Comparison of ENCODE assay signal across 23 mouse cellular contexts in genomic region chr2:168856638-168857037, GRCm38 (mm10).
DNase-seq lines count a peak whose midpoint lies in the region; ATAC-seq and TF ChIP-seq lines count a peak whose summit lies in the region.
"Had no signal": no experiment of that assay in that cellular context is flagged by ENCODE, and none has a peak within 500 bp of the region (broad histone marks: within the 10 kb centered on the region; RNA-seq: fewer than 3 reads in every experiment).

No protein-coding gene starts in this region.

- no peak overlapping the region for H3K4me2 ChIP-seq in forebrain, embryonic 11.5 days (ENCODE audit: low read depth, low read length, severe bottlenecking)
- H3K4me2 ChIP-seq in hindbrain, postnatal 0 days (ENCODE audit: low read depth, low read length): no peak overlapping the region
- no peak overlapping the region for H3K4me2 ChIP-seq in hindbrain, embryonic 11.5 days (replicated peaks; ENCODE audit: low read depth, low read length)
- no peak overlapping the region for H3K4me2 ChIP-seq in midbrain, postnatal 0 days (ENCODE audit: low read depth, low read length, poor library complexity, severe bottlenecking)
- H3K4me2 ChIP-seq in midbrain, embryonic 16.5 days (ENCODE audit: low read length): no peak overlapping the region
- H3K4me2 ChIP-seq: embryonic facial prominence, embryonic 13.5 days; heart, embryonic 13.5 days; hindbrain, embryonic 13.5 days had no signal

- no peak overlapping the region for H3K4me3 ChIP-seq in forebrain, embryonic 10.5 days
- H3K4me3 ChIP-seq in forebrain, embryonic 11.5 days (ENCODE audit: low read depth, low read length): no peak overlapping the region
- no peak overlapping the region for H3K4me3 ChIP-seq in hindbrain, postnatal 0 days (ENCODE audit: low read length)
- no peak overlapping the region for H3K4me3 ChIP-seq in hindbrain, embryonic 11.5 days (ENCODE audit: low read depth, low read length)
- no peak overlapping the region for H3K4me3 ChIP-seq in midbrain, postnatal 0 days (ENCODE audit: low read depth, low read length)
- no peak overlapping the region for H3K4me3 ChIP-seq in midbrain, embryonic 16.5 days (ENCODE audit: low read depth, low read length)
- H3K4me3 ChIP-seq: embryonic facial prominence, embryonic 13.5 days; gastrocnemius, adult 2 months; heart, embryonic 13.5 days; hindbrain, embryonic 13.5 days had no signal

- peaks cover 28% of the 10 kb centered on the region for H3K27me3 ChIP-seq in forebrain, embryonic 10.5 days (ENCODE audit: poor library complexity, severe bottlenecking)
- no peaks in the 10 kb centered on the region; the same call in 1 of the 2 replicates for H3K27me3 ChIP-seq in forebrain, embryonic 11.5 days (ENCODE audit: control insufficient read depth, insufficient read depth, low read length)
- H3K27me3 ChIP-seq in hindbrain, postnatal 0 days (ENCODE audit: insufficient read depth, low read length): no peaks in the 10 kb centered on the region; the same call in 1 of the 2 replicates
- H3K27me3 ChIP-seq in hindbrain, embryonic 11.5 days (ENCODE audit: control insufficient read depth, insufficient read depth, low read length): peaks cover 6% of the 10 kb centered on the region; the same call in 1 of the 2 replicates
- H3K27me3 ChIP-seq in midbrain, postnatal 0 days (ENCODE audit: insufficient read depth, low read length): no peaks in the 10 kb centered on the region
- H3K27me3 ChIP-seq in midbrain, embryonic 16.5 days (ENCODE audit: control insufficient read depth, insufficient read depth, low read depth, low read length): 0 out of 2 replicates have a peak, but pooled peaks cover 2% of the 10 kb centered on the region
- H3K27me3 ChIP-seq: CH12.LX; embryonic facial prominence, embryonic 13.5 days; Patski had no signal

- no peak for TF ChIP-seq CTCF in hindbrain, postnatal 0 days (IDR thresholded peaks at IDR 0.05; ENCODE audit: low read depth)
- TF ChIP-seq CTCF in midbrain, postnatal 0 days (IDR thresholded peaks at IDR 0.05): no peak

- H3K4me1 ChIP-seq in forebrain, embryonic 10.5 days: peaks cover 30% of the 10 kb centered on the region
- H3K4me1 ChIP-seq in forebrain, embryonic 11.5 days (replicated peaks; ENCODE audit: control insufficient read depth, insufficient read depth, low read length): peaks cover 6% of the 10 kb centered on the region; the same call in 1 of the 2 replicates
- no peaks in the 10 kb centered on the region; the same call in 1 of the 2 replicates for H3K4me1 ChIP-seq in hindbrain, postnatal 0 days (ENCODE audit: insufficient read depth, low read length)
- peaks cover 4% of the 10 kb centered on the region for H3K4me1 ChIP-seq in hindbrain, embryonic 11.5 days (replicated peaks; ENCODE audit: control insufficient read depth, insufficient read depth, low read length)
- H3K4me1 ChIP-seq in midbrain, postnatal 0 days (ENCODE audit: insufficient read depth, low read length): no peaks in the 10 kb centered on the region
- H3K4me1 ChIP-seq in midbrain, embryonic 16.5 days (ENCODE audit: control insufficient read depth, insufficient read depth, low read length): peaks cover 9% of the 10 kb centered on the region

- WGBS in forebrain, embryonic 10.5 days: 66% methylated on average over 7 of the region's 7 CpGs
- 61% methylated on average over 7 of the region's 7 CpGs for WGBS in forebrain, embryonic 11.5 days
- 69% methylated on average over 7 of the region's 7 CpGs for WGBS in hindbrain, postnatal 0 days
- 69% methylated on average over 7 of the region's 7 CpGs for WGBS in hindbrain, embryonic 11.5 days
- WGBS in midbrain, postnatal 0 days: 61% methylated on average over 7 of the region's 7 CpGs
- 73% methylated on average over 7 of the region's 7 CpGs for WGBS in midbrain, embryonic 16.5 days

- DNase-seq in forebrain, embryonic 10.5 days (ENCODE audit: extremely low spot score, low spot score): no peak
- DNase-seq in forebrain, embryonic 11.5 days (ENCODE audit: low spot score): no peak
- peak; percentile 53 for DNase-seq in hindbrain, postnatal 0 days (ENCODE audit: low spot score)
- DNase-seq in hindbrain, embryonic 11.5 days (ENCODE audit: low spot score): no peak
- peak; percentile 57 for DNase-seq in midbrain, postnatal 0 days (ENCODE audit: low spot score)
- peak; percentile 19 for DNase-seq in telencephalon, adult 2 months (ENCODE audit: low read depth, low spot score)
- no peak for DNase-seq in spleen, adult 12 weeks (ENCODE audit: low spot score)
- DNase-seq: adrenal gland, postnatal 14 days; cerebellum, adult 11 months; cerebellum, adult 9-10 months; gastrocnemius, adult 2 months; gastrocnemius, postnatal 36 days; heart, adult 11 months; heart, postnatal 36 days; kidney, adult 2 months had no signal

- H3K27ac ChIP-seq in forebrain, embryonic 10.5 days: 0 out of 2 replicates have a peak overlapping the region, but pooled peaks have one; percentile 13
- no peak overlapping the region for H3K27ac ChIP-seq in forebrain, embryonic 11.5 days (ENCODE audit: low read depth, low read length)
- H3K27ac ChIP-seq in hindbrain, postnatal 0 days: no peak overlapping the region
- H3K27ac ChIP-seq in hindbrain, embryonic 11.5 days (ENCODE audit: low read depth, low read length): no peak overlapping the region
- no peak overlapping the region for H3K27ac ChIP-seq in midbrain, postnatal 0 days (ENCODE audit: low read depth, low read length)
- H3K27ac ChIP-seq in midbrain, embryonic 16.5 days (ENCODE audit: low read length): no peak overlapping the region
- H3K27ac ChIP-seq: embryonic facial prominence, embryonic 13.5 days; gastrocnemius, adult 2 months; heart, embryonic 13.5 days; hindbrain, embryonic 13.5 days had no signal

- H3K36me3 ChIP-seq in forebrain, embryonic 10.5 days (replicated peaks): no peaks in the 10 kb centered on the region
- no peaks in the 10 kb centered on the region for H3K36me3 ChIP-seq in forebrain, embryonic 11.5 days (ENCODE audit: control insufficient read depth, insufficient read depth, low read length)
- no peaks in the 10 kb centered on the region for H3K36me3 ChIP-seq in hindbrain, postnatal 0 days (ENCODE audit: insufficient read depth, low read length)
- no peaks in the 10 kb centered on the region for H3K36me3 ChIP-seq in hindbrain, embryonic 11.5 days (ENCODE audit: control insufficient read depth, insufficient read depth, low read length)
- H3K36me3 ChIP-seq in midbrain, postnatal 0 days (ENCODE audit: insufficient read depth, low read length): no peaks in the 10 kb centered on the region
- H3K36me3 ChIP-seq in midbrain, embryonic 16.5 days (ENCODE audit: control insufficient read depth, insufficient read depth, low read length): no peaks in the 10 kb centered on the region
- H3K36me3 ChIP-seq: embryonic facial prominence, embryonic 13.5 days; heart, embryonic 13.5 days; hindbrain, embryonic 13.5 days had no signal

- no peak for ATAC-seq in forebrain, embryonic 11.5 days (replicated peaks; ENCODE audit: low FRiP score)
- peak; percentile 45; the same call in 1 of the 2 replicates for ATAC-seq in hindbrain, postnatal 0 days
- ATAC-seq in hindbrain, embryonic 11.5 days (ENCODE audit: low FRiP score): no peak
- ATAC-seq in midbrain, postnatal 0 days (ENCODE audit: low FRiP score): no peak
- ATAC-seq in midbrain, embryonic 16.5 days: no peak
- ATAC-seq: activated CD4-positive, CD25-positive, alpha-beta regulatory T cell, adult 4 months; intestine, embryonic 16.5 days; Patski had no signal

- H3K9me3 ChIP-seq in forebrain, embryonic 10.5 days: no peaks in the 10 kb centered on the region
- H3K9me3 ChIP-seq in forebrain, embryonic 11.5 days (ENCODE audit: control insufficient read depth, low read length): no peaks in the 10 kb centered on the region
- no peaks in the 10 kb centered on the region for H3K9me3 ChIP-seq in hindbrain, postnatal 0 days (ENCODE audit: low read length)
- H3K9me3 ChIP-seq in hindbrain, embryonic 11.5 days (ENCODE audit: control insufficient read depth, low read length): no peaks in the 10 kb centered on the region
- H3K9me3 ChIP-seq in midbrain, postnatal 0 days (ENCODE audit: low read length): no peaks in the 10 kb centered on the region
- no peaks in the 10 kb centered on the region for H3K9me3 ChIP-seq in midbrain, embryonic 16.5 days (replicated peaks; ENCODE audit: control insufficient read depth, low read length, poor library complexity, severe bottlenecking)
- H3K9me3 ChIP-seq: embryonic facial prominence, embryonic 13.5 days; heart, embryonic 13.5 days; hindbrain, embryonic 13.5 days had no signal

- H3K9ac ChIP-seq in forebrain, embryonic 11.5 days (ENCODE audit: low read length): no peak overlapping the region
- no peak overlapping the region for H3K9ac ChIP-seq in hindbrain, postnatal 0 days (replicated peaks; ENCODE audit: low read length)
- H3K9ac ChIP-seq in hindbrain, embryonic 11.5 days (ENCODE audit: low read depth, low read length): no peak overlapping the region
- no peak overlapping the region for H3K9ac ChIP-seq in midbrain, postnatal 0 days (replicated peaks; ENCODE audit: low read length, poor library complexity, severe bottlenecking)
- H3K9ac ChIP-seq in midbrain, embryonic 16.5 days (ENCODE audit: low read depth, low read length): no peak overlapping the region
- H3K9ac ChIP-seq: embryonic facial prominence, embryonic 13.5 days; heart, embryonic 13.5 days; hindbrain, embryonic 13.5 days had no signal

Comparison
In these comparisons a context has a peak if more than half of its experiments do, and no peak if none do; other contexts are left out.
1. DNase-seq: peak in hindbrain, postnatal 0 days (single experiment), midbrain, postnatal 0 days (single experiment) and telencephalon, adult 2 months (single experiment); none in forebrain, embryonic 10.5 days (single experiment), forebrain, embryonic 11.5 days (single experiment), hindbrain, embryonic 11.5 days (single experiment) and spleen, adult 12 weeks (single experiment).